ENCODE assay signal across 9 mouse cellular contexts in genomic region chr7:109098145-109099018, GRCm38 (mm10). TPM values are rescaled to one million over a fixed set of nuclear protein-coding genes. Genes with fewer than 3 reads are reported as not detected.
DNase-seq lines count a peak whose midpoint lies in the region; ATAC-seq and TF ChIP-seq lines count a peak whose summit lies in the region.
"Had no signal": no experiment of that assay in that cellular context is flagged by ENCODE, and none has a peak within 500 bp of the region (broad histone marks: within the 10 kb centered on the region; RNA-seq: fewer than 3 reads in every experiment).

No protein-coding gene starts in this region.

- no peak for TF ChIP-seq EP300 in lung, postnatal 0 days (IDR thresholded peaks at IDR 0.05)

- WGBS in lung, postnatal 0 days = 31% methylated on average over 6 of the region's 6 CpGs
- WGBS in hindbrain, embryonic 11.5 days = 29% methylated on average over 6 of the region's 6 CpGs
- 42% methylated on average over 6 of the region's 6 CpGs for WGBS in liver, adult 2 months

- no peak for TF ChIP-seq POLR2A in liver, adult 2 months (IDR thresholded peaks at IDR 0.05; ENCODE audit: extremely low read depth, insufficient read depth, low read length)

- H3K4me3 ChIP-seq in lung, postnatal 0 days (ENCODE audit: low read depth, low read length) = no peak overlapping the region
- H3K4me3 ChIP-seq in hindbrain, embryonic 11.5 days (ENCODE audit: low read depth, low read length) = no peak overlapping the region
- no peak overlapping the region for H3K4me3 ChIP-seq in liver, adult 2 months (ENCODE audit: insufficient read depth, low read depth, low read length)
- H3K4me3 ChIP-seq: embryonic facial prominence, embryonic 13.5 days had no signal

- no peak overlapping the region for H3K27ac ChIP-seq in lung, postnatal 0 days (ENCODE audit: low read length)
- H3K27ac ChIP-seq in hindbrain, embryonic 11.5 days (ENCODE audit: low read depth, low read length) = no peak overlapping the region
- H3K27ac ChIP-seq in liver, adult 2 months (replicated peaks; ENCODE audit: insufficient read depth, low read depth, low read length) = no peak overlapping the region
- H3K27ac ChIP-seq: embryonic facial prominence, embryonic 13.5 days had no signal

- H3K4me2 ChIP-seq in lung, postnatal 0 days (replicated peaks; ENCODE audit: low read depth, low read length) = no peak overlapping the region
- no peak overlapping the region for H3K4me2 ChIP-seq in hindbrain, embryonic 11.5 days (replicated peaks; ENCODE audit: low read depth, low read length)
- H3K4me2 ChIP-seq: embryonic facial prominence, embryonic 13.5 days had no signal

- DNase-seq in lung, postnatal 0 days (ENCODE audit: low spot score) = peak; percentile 5
- no peak for DNase-seq in lung, adult 18-20 months
- DNase-seq in adrenal gland, adult 8-10 months = peak; percentile 8
- DNase-seq in embryo, embryonic 9.5 days (ENCODE audit: extremely low spot score) = peak; percentile 63
- DNase-seq in hindbrain, embryonic 11.5 days (ENCODE audit: low spot score) = peak; percentile 71
- DNase-seq in liver, adult 2 months (ENCODE audit: extremely low read depth, low read depth, low spot score) = no peak
- peak; percentile 82 for DNase-seq in retina, embryonic 14.5 days (ENCODE audit: low spot score)
- no peak for DNase-seq in gastrocnemius, postnatal 4 days (ENCODE audit: low spot score in 2 of 2)

- H3K36me3 ChIP-seq in lung, postnatal 0 days (ENCODE audit: insufficient read depth, low read length) = no peaks in the 10 kb centered on the region
- H3K36me3 ChIP-seq in hindbrain, embryonic 11.5 days (ENCODE audit: control insufficient read depth, insufficient read depth, low read length) = no peaks in the 10 kb centered on the region
- no peaks in the 10 kb centered on the region for H3K36me3 ChIP-seq in liver, adult 2 months (ENCODE audit: control insufficient read depth, insufficient read depth, low read length)
- H3K36me3 ChIP-seq: embryonic facial prominence, embryonic 13.5 days had no signal

- no peaks in the 10 kb centered on the region for H3K9me3 ChIP-seq in lung, postnatal 0 days (ENCODE audit: low read length)
- no peaks in the 10 kb centered on the region for H3K9me3 ChIP-seq in hindbrain, embryonic 11.5 days (ENCODE audit: control insufficient read depth, low read length)
- H3K9me3 ChIP-seq: embryonic facial prominence, embryonic 13.5 days had no signal

- no peak for ATAC-seq in lung, postnatal 0 days
- ATAC-seq in hindbrain, embryonic 11.5 days (ENCODE audit: low FRiP score) = peak; percentile 86

- H3K9ac ChIP-seq in lung, postnatal 0 days (replicated peaks; ENCODE audit: low read depth) = no peak overlapping the region
- H3K9ac ChIP-seq in hindbrain, embryonic 11.5 days (ENCODE audit: low read depth, low read length) = no peak overlapping the region
- no peak overlapping the region for H3K9ac ChIP-seq in liver, adult 2 months (ENCODE audit: low read depth, low read length)
- H3K9ac ChIP-seq: embryonic facial prominence, embryonic 13.5 days had no signal

- no peaks in the 10 kb centered on the region for H3K27me3 ChIP-seq in lung, postnatal 0 days (replicated peaks; ENCODE audit: insufficient read depth, low read length)
- no peaks in the 10 kb centered on the region for H3K27me3 ChIP-seq in hindbrain, embryonic 11.5 days (ENCODE audit: control insufficient read depth, insufficient read depth, low read length)
- H3K27me3 ChIP-seq in liver, adult 2 months (ENCODE audit: control insufficient read depth, insufficient read depth, low read length) = no peaks in the 10 kb centered on the region; the same call in 1 of the 2 replicates
- H3K27me3 ChIP-seq: embryonic facial prominence, embryonic 13.5 days had no signal

- no peaks in the 10 kb centered on the region for H3K4me1 ChIP-seq in lung, postnatal 0 days (ENCODE audit: insufficient read depth, low read depth, low read length)
- H3K4me1 ChIP-seq in hindbrain, embryonic 11.5 days (replicated peaks; ENCODE audit: control insufficient read depth, insufficient read depth, low read length) = no peaks in the 10 kb centered on the region
- H3K4me1 ChIP-seq in liver, adult 2 months (ENCODE audit: control insufficient read depth, insufficient read depth, low read length) = no peaks in the 10 kb centered on the region
- H3K4me1 ChIP-seq: embryonic facial prominence, embryonic 13.5 days had no signal

- peak; percentile 60 for TF ChIP-seq CTCF in lung, postnatal 0 days (IDR thresholded peaks at IDR 0.05)
- TF ChIP-seq CTCF in liver, adult 2 months (IDR thresholded peaks at IDR 0.05; ENCODE audit: low read depth, low read length) = peak; percentile 7; the same call in 1 of the 2 replicates

- H3K79me2 ChIP-seq in liver, adult 2 months (ENCODE audit: control insufficient read depth, insufficient read depth, low read length) = no peaks in the 10 kb centered on the region

RNA-seq across cellular contexts. Expression of gene Ric3, which starts 15.3 kb away (rescaled TPM):
- polyA plus RNA-seq in lung, postnatal 0 days (2015; fragmentation: Nextera tagmentation; extraction: Ambion mirVana) = 0.58 and 0.83 TPM in 2 replicates
- total RNA-seq in adrenal gland, adult 8-10 months (2022) = 10 to 100 TPM; 70.1 to 94.0 (median 82.6) TPM
- polyA plus RNA-seq in hindbrain, embryonic 11.5 days (2014; fragmentation: Nextera tagmentation; extraction: Ambion mirVana) = 20.0 and 20.4 TPM in 2 replicates
- total RNA-seq in liver, adult 2 months (2014; rRNA removed) = 0.92 and 1.3 TPM in 2 replicates
- polyA plus RNA-seq in liver, adult 2 months (2012; rRNA removed) = 0.10 and 0.17 TPM in 2 replicates
- total RNA-seq in gastrocnemius, postnatal 4 days (2021) = 1 to 10 TPM; 1.4 to 1.7 TPM

Comparison
In these comparisons a context has a peak if more than half of its experiments do, and no peak if none do; other contexts are left out.
1. DNase-seq: peak in lung, postnatal 0 days (single experiment), adrenal gland, adult 8-10 months (single experiment), embryo, embryonic 9.5 days (single experiment), hindbrain, embryonic 11.5 days (single experiment) and retina, embryonic 14.5 days (single experiment); none in lung, adult 18-20 months (0 of 2), liver, adult 2 months (single experiment) and gastrocnemius, postnatal 4 days (0 of 2).
2. RNA of gene Ric3, which starts 15.3 kb away (total RNA-seq): 70.1 to 94.0 TPM in adrenal gland, adult 8-10 months; 1.4 to 1.7 TPM in gastrocnemius, postnatal 4 days and 0.92 to 1.3 TPM in liver, adult 2 months; every median in the first group is over 10 times any median in the second.